Mouse (Mus musculus): Measurements from ENCODE around the gene Ankrd33b.

DNA sequence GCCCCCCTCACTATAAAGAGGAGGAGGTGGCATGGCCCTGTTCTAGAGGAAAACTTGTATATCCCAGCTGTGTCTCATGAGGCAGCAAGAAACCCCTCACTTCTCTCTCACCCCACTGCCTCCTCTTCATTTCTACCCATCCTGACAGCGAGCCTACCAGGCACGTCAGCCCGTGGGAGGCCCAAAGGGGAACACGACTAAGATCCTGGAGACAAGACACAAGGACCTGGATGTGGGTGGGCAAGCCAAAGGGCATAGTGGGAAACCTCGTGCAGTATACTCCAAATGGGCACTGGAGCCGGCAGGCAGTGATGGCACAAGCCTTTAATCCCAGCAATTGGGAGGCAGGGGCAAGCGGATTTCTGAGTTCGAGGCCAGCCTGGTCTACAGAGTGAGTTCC, 1.0 kb upstream of the Ankrd33b start:
- TF ChIP-seq POLR2A (IDR thresholded peaks at IDR 0.05; ENCODE audit: borderline replicate concordance, insufficient read depth, low read length), result no peak
- no peak for TF ChIP-seq CTCF (IDR thresholded peaks at IDR 0.05; ENCODE audit: borderline replicate concordance, insufficient read depth, low read depth, low read length)

All from cerebellum, adult 2 months (tissue).